Mouse (Mus musculus): ENCODE results near the gene Tmem62.
"Not testable (repeated sequence)": the region's sequence is repeated elsewhere in the genome, so short reads cannot be mapped to it uniquely, and the experiment has no call there.

Tmem62 gene

GRCm38 (mm10) chr2:120976990-120977925, at the start of gene Tmem62:
Tmem62 (plus strand) TSS chr2:120977017.
- DNase-seq = peak; percentile 75

GRCm38 (mm10) chr2:120933038-120933437, 43.8 kb upstream of the Tmem62 start:
- DNase-seq = no peak

GRCm38 (mm10) chr2:120951208-120951607, 25.6 kb upstream of the Tmem62 start:
- no peak for DNase-seq

GRCm38 (mm10) chr2:120952176-120952938, 24.5 kb upstream of the Tmem62 start:
- no peak for DNase-seq

GRCm38 (mm10) chr2:120959363-120959762, 17.5 kb upstream of the Tmem62 start:
- no peak for DNase-seq

GRCm38 (mm10) chr2:120959827-120960226, 17.0 kb upstream of the Tmem62 start:
- no peak for DNase-seq

- DNase-seq = no peak
Observed at GRCm38 (mm10) chr2:120960261-120960660, 16.6 kb upstream of the Tmem62 start.

- no peak for DNase-seq
Observed at GRCm38 (mm10) chr2:120963110-120963509, 13.7 kb upstream of the Tmem62 start.

- no peak for DNase-seq
Observed at GRCm38 (mm10) chr2:120965486-120965885, 11.3 kb upstream of the Tmem62 start.

GRCm38 (mm10) chr2:120970045-120970539, 6.7 kb upstream of the Tmem62 start:
- DNase-seq = no peak

- DNase-seq = peak; percentile 95
Observed at GRCm38 (mm10) chr2:120970559-120971080, 6.2 kb upstream of the Tmem62 start, which contains the start of gene Ubr1. Ubr1 (minus strand) TSS chr2:120970715.

GRCm38 (mm10) chr2:120971766-120972165, 5.1 kb upstream of the Tmem62 start:
- no peak for DNase-seq

- DNase-seq = not testable (repeated sequence)
Observed at GRCm38 (mm10) chr2:120972257-120972656, 4.6 kb upstream of the Tmem62 start.

GRCm38 (mm10) chr2:120972964-120973363, 3.9 kb upstream of the Tmem62 start:
- peak; percentile 16 for DNase-seq

GRCm38 (mm10) chr2:120976308-120976707, 509 bp upstream of the Tmem62 start:
- DNase-seq = peak; percentile 42

GRCm38 (mm10) chr2:120977926-120978692, 1.3 kb downstream of the Tmem62 start:
- DNase-seq = no peak

- DNase-seq = peak; percentile 55
Observed at GRCm38 (mm10) chr2:120978693-120979037, 1.8 kb downstream of the Tmem62 start.

GRCm38 (mm10) chr2:120979819-120980218, 3.0 kb downstream of the Tmem62 start:
- DNase-seq = no peak

- no peak for DNase-seq
Observed at GRCm38 (mm10) chr2:120980861-120981260, 4.0 kb downstream of the Tmem62 start.

GRCm38 (mm10) chr2:120983611-120984010, 6.8 kb downstream of the Tmem62 start:
- DNase-seq = no peak

GRCm38 (mm10) chr2:120985241-120985640, 8.4 kb downstream of the Tmem62 start:
- DNase-seq = no peak

- DNase-seq = no peak
Observed at GRCm38 (mm10) chr2:120991196-120991595, 14.4 kb downstream of the Tmem62 start.

Measured in retina, postnatal 1 day (tissue).